Mouse (Mus musculus) liver, adult (tissue): ENCODE measurements around the gene Nadk2.

ENCODE experiments used
- GATA4 ChIP-seq: IDR thresholded peaks from 2 replicates; pipeline ENCODE4 v1.6.1; 2014; ENCODE audit warnings: mild to moderate bottlenecking, low read length; ENCODE audit not compliant: insufficient replicate concordance

Gene Nadk2

GRCm38 (mm10) chr15:9140684-9141171 is 69.7 kb downstream of the Nadk2 start:
- no peak for TF ChIP-seq GATA4

- no peak for TF ChIP-seq GATA4
Observed at GRCm38 (mm10) chr15:9155325-9155724, 84.3 kb downstream of the Nadk2 start, which contains the start of gene Skp2. Gene Skp2, minus strand, starts transcription at chr15:9155425.
